Mouse (Mus musculus): ENCODE measurements around the gene Hydin. TPM values are rescaled to one million over a fixed set of nuclear protein-coding genes. Genes with fewer than 3 reads are reported as not detected.
"Not testable (repeated sequence)": the region's sequence is repeated elsewhere in the genome, so short reads cannot be mapped to it uniquely, and the experiment has no call there.

The Hydin gene
- total RNA-seq, 2 experiments from 2014 or later = 0.42 to 0.48 TPM

GRCm38 (mm10) chr8:110323981-110324574 lies 57.3 kb downstream of the Hydin start:
- DNase-seq (ENCODE audit: low spot score in 2 of 2) = no peak
- intact Hi-C loops (cut with DNase I) = no loop called here

GRCm38 (mm10) chr8:110327120-110327519 lies 60.3 kb downstream of the Hydin start:
- intact Hi-C loops (cut with DNase I); DNase-seq (ENCODE audit: low spot score in 2 of 2): not testable (repeated sequence)

DNA sequence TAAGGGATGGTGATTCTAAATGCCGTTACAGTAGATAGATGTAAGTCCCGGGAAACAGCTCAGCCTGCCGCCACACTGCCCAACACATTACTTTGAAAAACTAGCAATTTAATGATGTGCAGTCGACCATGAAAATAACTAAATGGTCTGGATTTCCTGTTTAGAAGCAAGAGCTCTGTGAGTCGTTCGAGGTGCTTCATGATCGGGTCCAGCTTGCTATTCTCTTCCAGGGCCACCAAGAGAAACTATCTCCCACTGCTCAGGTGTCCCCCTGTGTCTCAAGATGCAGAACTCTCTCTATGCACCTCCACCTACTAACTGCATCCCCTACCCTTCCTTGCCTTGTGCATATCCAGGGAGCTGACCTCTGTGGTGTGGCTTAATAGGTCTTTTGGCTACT lies 66.6 kb downstream of the Hydin start:
- intact Hi-C loops (cut with DNase I) = no loop called here
- DNase-seq (ENCODE audit: low spot score in 2 of 2) = no peak

DNA sequence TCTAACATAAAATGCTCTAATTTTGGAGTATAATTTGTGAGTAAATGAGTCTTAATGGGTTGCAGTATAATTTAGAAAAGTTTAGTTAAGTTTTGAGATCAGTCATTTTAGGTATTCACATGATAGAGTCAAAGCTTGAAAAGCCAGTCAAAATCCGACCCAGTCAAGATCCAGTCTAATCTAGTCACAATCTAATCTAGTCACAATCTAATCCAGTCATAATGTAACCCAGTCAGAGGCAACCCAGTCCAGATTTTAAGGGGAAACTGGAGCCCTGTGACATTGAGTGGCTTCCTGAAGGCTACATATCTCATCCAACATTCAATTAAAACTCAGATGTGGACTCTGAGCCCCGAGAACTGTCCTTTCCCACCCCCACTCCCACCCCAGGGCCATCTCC lies 72.7 kb downstream of the Hydin start:
- no peak for DNase-seq (ENCODE audit: low spot score in 2 of 2)
- intact Hi-C loops (cut with DNase I) = no loop called here

GRCm38 (mm10) chr8:110340090-110340703 lies 73.4 kb downstream of the Hydin start:
- DNase-seq (ENCODE audit: low spot score in 2 of 2) = no peak
- intact Hi-C loops (cut with DNase I) = no loop called here

DNA sequence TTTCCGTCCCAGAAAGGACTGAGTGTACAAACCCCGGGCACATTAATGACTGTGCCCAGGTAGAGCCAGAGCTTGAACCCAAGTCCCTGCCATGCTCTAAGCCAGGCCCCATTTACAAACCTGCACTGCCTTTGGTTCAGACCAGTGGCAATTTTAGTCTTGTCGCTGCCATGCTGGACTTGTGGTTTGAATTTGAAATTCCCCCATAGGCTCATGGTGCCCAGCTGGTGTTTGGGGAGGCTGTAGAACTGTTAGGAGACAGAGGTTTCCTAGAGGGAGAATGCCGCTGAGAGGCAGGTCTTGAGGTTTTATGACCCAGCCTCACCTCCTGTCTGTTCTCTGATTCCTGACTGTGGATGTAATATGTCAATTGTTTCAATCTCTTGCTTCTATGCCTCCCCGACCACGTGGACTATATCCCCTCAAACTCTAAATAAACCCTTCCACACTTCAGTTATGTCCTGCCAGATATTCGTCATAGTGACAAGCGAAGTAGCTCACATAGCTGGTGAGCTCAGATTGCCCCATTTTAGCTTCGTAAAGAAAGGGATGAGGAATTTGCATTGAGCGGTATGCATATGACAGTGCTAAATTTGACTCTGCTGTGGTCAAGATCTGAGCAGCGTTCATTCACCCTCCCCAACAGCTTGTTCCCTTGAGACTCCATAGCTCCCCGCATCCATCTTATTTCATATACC lies 79.1 kb downstream of the Hydin start:
- no peak for DNase-seq (ENCODE audit: low spot score in 2 of 2)
- intact Hi-C loops (cut with DNase I) = no loop called here

- intact Hi-C loops (cut with DNase I) = no loop called here
These were observed 80.1 kb downstream of the Hydin start for GRCm38 (mm10) chr8:110346915-110347314.

GRCm38 (mm10) chr8:110350725-110351124 lies 83.9 kb downstream of the Hydin start:
- intact Hi-C loops (cut with DNase I) = no loop called here

More at GRCm38 (mm10) chr8:110346915-110347314, 80.1 kb downstream of the Hydin start:
- DNase-seq (ENCODE audit: low spot score in 2 of 2) = no peak

GRCm38 (mm10) chr8:110351909-110352308 lies 85.1 kb downstream of the Hydin start:
- intact Hi-C loops (cut with DNase I) = no loop called here

More at GRCm38 (mm10) chr8:110350725-110351124, 83.9 kb downstream of the Hydin start:
- DNase-seq (ENCODE audit: low spot score in 2 of 2) = no peak

GRCm38 (mm10) chr8:110362975-110363374 lies 96.2 kb downstream of the Hydin start:
- intact Hi-C loops (cut with DNase I) = no loop called here
- DNase-seq (ENCODE audit: low spot score in 2 of 2) = no peak

More at GRCm38 (mm10) chr8:110351909-110352308, 85.1 kb downstream of the Hydin start:
- DNase-seq (ENCODE audit: low spot score in 2 of 2) = no peak

- intact Hi-C loops (cut with DNase I) = no loop called here
- no peak for DNase-seq (ENCODE audit: low spot score in 2 of 2)
These were observed 106.1 kb downstream of the Hydin start for GRCm38 (mm10) chr8:110372836-110373235.

DNA sequence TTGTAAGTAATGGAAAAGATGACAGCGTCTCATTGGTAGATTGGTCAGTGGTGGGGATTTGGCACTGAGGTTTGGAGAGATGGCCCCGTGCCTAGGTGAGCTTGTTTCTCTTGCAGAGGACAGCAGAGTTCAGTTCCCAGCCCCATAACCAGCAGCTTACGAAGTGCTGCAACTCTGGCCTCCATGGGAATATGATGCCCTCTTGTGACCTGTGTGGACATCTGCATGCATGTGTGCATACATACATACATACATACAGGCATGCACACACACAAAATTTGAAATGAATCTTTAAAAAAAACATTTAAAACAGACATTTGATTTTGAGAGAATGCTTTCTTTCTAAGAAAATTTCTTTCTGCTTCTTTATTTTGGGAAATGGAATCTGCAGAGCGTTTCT lies 106.9 kb downstream of the Hydin start:
- no peak for DNase-seq (ENCODE audit: low spot score in 2 of 2)
- intact Hi-C loops (cut with DNase I) = no loop called here

DNA sequence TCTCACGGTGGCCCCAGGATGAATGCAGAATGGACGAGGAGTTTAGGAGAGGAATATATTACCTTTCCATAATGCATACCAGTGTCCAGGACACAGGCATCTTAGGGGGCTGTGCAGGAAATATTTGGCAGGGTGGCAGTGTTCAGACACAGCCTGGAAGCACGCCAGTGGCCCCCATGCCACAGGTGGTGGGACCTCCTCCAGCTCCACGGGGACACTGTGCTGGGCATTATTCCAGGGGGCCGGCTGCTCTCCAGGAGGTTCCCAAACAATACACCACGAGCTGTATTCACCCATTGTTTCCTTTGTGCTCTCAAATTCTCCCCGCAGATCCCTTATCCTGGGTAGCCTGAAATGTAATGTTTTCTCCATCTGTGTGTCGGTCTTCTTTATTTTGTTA lies 116.0 kb downstream of the Hydin start:
- intact Hi-C loops (cut with DNase I) = no loop called here
- DNase-seq (ENCODE audit: low spot score in 2 of 2) = no peak

DNA sequence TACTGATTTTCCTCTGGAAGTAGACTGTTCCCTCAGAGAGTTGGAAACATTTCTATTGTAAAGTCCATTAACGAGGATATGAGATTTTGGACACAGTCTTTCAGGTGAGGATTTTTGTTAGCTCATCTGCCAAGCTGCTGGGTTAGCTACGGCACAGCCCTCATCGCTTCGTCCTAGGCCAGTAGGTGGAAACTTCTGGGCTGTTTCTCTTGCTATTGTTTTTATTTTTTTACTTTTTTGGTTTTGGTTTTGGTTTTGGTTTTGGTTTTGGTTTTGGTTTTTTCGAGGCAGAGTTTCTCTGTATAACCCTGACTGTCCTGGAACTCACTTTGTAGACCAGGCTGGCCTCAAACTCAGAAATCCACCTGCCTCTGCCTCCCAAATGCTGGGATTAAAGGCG lies 117.9 kb downstream of the Hydin start:
- DNase-seq (ENCODE audit: low spot score in 2 of 2); intact Hi-C loops (cut with DNase I): not testable (repeated sequence)

DNA sequence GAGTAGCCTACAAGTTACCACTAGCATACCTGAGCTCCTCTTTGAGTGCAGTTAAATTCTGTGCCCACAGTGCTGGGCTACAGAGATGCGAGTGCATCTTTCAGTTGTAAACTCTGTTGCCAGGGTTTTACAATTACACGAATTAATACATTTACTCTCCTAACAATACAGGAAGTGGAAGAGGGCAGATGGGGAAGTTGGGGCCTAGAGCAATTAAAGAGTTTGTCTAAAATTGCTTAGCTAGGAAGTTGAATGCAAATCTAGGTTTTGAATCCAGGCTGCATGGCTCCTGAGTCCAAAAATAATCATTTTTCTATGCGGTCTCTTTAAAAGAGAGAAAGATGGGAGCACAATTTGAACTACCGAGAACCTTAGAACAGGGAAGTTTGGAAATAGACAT lies 128.9 kb downstream of the Hydin start:
- intact Hi-C loops (cut with DNase I) = no loop called here
- no peak for DNase-seq (ENCODE audit: low spot score in 2 of 2)

- intact Hi-C loops (cut with DNase I) = no loop called here
- DNase-seq (ENCODE audit: low spot score in 2 of 2) = no peak
These were observed 133.8 kb downstream of the Hydin start for GRCm38 (mm10) chr8:110400536-110400935.

DNA sequence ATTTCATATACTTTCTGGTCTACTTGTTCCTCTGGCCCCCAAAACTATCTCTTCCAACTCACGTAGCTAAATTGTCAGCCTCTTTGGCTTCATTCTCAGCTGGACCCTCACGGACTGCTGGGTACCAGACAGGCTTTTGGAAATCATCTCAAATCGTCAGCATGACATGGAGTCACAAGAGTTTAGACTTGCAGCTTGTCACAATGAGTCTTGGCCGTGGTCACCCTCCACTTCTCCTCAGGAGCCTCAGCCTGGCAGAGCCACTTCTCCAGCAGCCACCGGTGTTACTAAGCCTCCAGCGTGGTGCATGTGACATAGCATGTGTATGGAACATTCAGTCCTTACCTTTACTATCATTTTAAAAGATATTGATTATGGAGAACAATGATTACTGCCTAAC lies 135.5 kb downstream of the Hydin start:
- intact Hi-C loops (cut with DNase I) = no loop called here
- no peak for DNase-seq (ENCODE audit: low spot score in 2 of 2)

DNA sequence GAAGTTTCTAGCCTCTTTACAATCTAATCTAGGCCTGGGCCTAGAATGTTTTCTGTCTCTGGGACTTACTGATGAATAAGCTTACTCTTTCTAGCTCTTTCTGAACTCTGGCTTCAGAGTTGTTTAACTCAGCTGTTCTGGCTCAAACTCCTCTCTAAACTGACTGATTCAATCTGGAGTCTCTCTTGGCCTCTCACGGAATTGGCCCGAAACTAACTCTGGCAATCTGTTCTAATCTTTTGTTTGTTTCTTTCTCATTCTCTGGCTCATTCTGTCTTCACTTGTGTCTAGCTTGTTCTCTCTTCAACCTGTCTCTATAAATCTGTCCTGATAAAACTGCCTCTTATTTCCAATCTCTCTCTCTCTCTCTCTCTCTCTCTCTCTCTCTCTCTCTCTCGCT lies 137.7 kb downstream of the Hydin start:
- DNase-seq (ENCODE audit: low spot score in 2 of 2) = no peak
- intact Hi-C loops (cut with DNase I) = no loop called here

GRCm38 (mm10) chr8:110415121-110415520 lies 148.3 kb downstream of the Hydin start:
- no peak for DNase-seq (ENCODE audit: low spot score in 2 of 2)
- intact Hi-C loops (cut with DNase I) = no loop called here

GRCm38 (mm10) chr8:110416931-110417330 lies 150.2 kb downstream of the Hydin start:
- intact Hi-C loops (cut with DNase I) = no loop called here
- DNase-seq (ENCODE audit: low spot score in 2 of 2) = no peak

GRCm38 (mm10) chr8:110417801-110418200 lies 151.0 kb downstream of the Hydin start:
- DNase-seq (ENCODE audit: low spot score in 2 of 2) = no peak
- intact Hi-C loops (cut with DNase I) = no loop called here
